Mouse (Mus musculus): ENCODE results near the gene Gpr37. TPM values are rescaled to one million over a fixed set of nuclear protein-coding genes. Genes with fewer than 3 reads are reported as not detected.

The Gpr37 gene
- total RNA-seq (2021) = 10 to 100 TPM; 10.8 to 10.9 TPM

DNA sequence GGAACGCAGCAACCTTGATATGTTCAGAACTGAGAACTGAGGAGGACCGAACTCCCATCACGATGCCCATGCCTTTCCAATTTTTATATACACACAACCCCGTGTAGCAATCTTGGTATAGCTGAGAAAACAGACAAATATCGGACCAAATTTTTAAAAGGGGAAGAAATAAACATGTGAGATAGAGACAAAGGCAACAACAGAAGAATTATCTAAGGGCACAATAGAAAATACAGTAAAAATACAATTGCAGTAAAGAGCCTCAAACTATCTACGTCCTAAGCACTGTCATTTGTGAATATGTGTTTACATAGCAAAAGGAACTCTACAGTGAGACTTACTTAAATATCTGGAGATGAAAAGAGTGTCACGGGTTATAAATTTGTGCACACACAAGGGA is at the start of gene Gpr37:
Gene Gpr37 (minus strand): TSS at position 101 of the 400 bp plus-strand sequence.
- intact Hi-C loops (cut with DNase I) = no loop called here

DNA sequence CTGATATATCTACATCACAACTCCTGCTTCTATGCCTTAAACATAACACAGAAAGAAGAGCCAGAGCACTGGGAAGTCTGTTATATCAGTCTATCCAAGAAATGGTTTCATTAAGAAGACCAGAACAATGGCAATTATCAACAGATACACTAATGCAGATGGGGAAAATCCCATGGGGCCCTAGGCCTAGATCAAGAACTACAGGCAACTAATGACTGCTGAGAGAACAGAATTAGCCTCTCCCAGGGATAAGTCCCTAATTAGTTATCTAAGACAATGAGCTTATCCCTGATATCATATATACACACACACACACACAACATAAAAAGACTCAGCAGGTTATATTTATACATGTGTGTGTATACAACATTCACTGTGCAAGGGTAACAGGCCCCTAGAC is 46.0 kb upstream of the Gpr37 start:
- intact Hi-C loops (cut with DNase I) = no loop called here

More for the DNA sequence above, at the start of gene Gpr37:
- DNase-seq (ENCODE audit: extremely low spot score in 1 of 2, low spot score in 2 of 2) = no peak

DNA sequence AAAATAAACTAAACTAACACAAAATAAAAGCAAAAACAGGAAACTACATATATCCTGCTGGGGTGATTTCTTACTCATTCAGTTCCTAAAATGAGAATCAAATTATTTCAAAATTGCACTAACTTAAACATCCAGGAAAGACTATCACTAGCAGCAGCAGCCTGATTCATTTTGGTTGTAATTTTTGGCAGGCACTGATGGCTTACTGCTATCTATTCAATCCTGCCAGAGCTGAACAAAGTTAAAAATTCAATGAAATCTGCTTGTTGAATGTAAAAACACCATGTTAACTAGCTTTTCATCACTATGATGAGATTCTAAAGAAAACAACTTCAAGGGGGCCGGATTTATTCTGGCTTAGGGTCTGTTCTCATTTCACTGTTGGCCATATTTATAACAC is 36.0 kb upstream of the Gpr37 start:
- intact Hi-C loops (cut with DNase I) = no loop called here
- DNase-seq (ENCODE audit: extremely low spot score in 1 of 2, low spot score in 2 of 2) = peak in 1 of 2 experiments; percentile 4

More for the DNA sequence above, 46.0 kb upstream of the Gpr37 start:
- no peak for DNase-seq (ENCODE audit: extremely low spot score in 1 of 2, low spot score in 2 of 2)

DNA sequence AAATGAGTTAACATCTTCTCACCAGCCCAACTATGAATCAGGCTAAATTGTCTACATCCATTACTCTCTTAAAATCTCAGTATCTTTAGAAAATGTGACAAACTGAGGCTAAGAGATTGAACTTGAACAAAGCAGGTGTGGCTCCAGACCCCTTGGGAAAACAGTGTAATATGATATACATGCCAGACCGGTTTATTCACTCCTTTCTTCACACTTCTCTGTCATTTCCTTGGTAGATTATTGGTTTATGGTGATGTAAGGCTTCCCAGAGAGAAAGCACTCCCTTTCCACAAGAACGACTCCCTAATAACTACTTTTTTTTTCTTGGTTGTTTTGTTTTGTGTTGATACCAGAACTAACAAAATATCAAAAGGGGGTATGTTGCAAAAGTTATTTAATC is 20.1 kb upstream of the Gpr37 start:
- no peak for DNase-seq (ENCODE audit: extremely low spot score in 1 of 2, low spot score in 2 of 2)
- intact Hi-C loops (cut with DNase I) = no loop called here

DNA sequence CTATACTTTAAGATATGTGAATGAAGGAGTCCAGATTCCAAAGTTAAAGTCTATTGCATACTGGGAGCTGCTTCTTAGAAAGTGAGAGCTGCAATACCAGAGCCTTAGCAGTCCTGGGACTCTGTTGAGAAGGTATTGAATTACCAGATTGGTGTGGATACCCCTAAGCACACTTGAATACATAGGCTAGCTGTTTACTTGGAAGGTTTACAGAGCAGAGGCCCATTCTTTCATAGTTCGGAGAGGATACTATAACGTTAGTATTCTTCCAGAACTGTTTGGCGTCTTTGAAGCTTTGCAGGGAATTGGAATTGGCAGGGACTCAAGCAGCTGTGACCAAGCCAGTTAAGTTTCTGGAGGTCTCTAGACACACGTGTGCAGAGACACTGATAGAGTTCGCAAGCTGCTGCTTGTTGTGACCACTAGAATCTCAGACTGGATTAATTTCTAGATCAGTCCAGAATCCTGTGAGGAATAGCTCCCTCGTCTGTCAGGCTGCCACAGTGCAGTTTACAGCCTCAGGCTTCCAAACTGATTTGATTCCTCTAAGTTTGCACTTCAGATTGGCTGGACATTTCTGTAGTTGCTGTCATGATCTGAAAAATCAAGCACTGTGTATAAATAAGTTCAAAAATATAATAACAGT is 18.8 kb upstream of the Gpr37 start:
- peak; percentile 44 for DNase-seq (ENCODE audit: extremely low spot score in 1 of 2, low spot score in 2 of 2)
- intact Hi-C loops (cut with DNase I) = loop anchor here (5.0 kb wide), 2 partner anchors 687 to 987 kb away; no protein-coding TSS in a partner anchor

DNA sequence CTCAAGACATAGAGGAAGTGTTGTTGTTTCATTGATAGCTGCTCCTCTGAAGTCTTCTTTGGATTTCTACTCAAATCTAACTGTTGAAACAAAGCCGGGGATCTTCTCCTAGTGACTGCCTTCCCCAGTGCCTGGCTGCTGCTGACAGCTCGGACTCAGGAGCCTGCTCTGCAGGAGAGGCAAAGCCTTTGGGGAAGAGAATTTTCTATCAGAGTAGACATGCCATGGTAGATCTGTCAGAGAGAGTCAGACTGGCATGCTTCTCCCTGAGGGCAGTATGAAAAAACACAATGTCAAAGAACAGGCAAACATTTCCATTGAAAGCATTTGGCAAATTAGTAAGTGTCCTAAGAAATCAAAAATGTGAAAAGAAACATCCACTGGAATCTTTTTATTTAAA is 9.4 kb upstream of the Gpr37 start:
- intact Hi-C loops (cut with DNase I) = no loop called here
- no peak for DNase-seq (ENCODE audit: extremely low spot score in 1 of 2, low spot score in 2 of 2)

DNA sequence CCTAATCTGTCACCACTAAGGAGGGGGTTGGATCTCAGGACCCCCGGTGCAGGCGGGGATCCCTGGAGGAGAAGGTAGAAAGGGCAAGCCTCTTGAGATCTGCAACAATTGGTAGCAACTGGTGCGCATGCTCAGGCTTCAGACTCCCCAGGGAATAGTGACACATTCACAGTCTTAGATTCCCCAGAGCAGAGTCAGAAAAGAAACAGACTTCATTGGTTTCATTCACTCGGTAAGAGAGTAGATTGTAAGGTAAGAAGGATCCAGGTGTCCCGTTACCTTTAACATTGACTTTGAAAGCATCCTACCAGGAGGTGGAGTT is 284 bp downstream of the Gpr37 start:
- intact Hi-C loops (cut with DNase I) = no loop called here
- peak; percentile 26 to 39 for DNase-seq (ENCODE audit: extremely low spot score in 1 of 2, low spot score in 2 of 2)

DNA sequence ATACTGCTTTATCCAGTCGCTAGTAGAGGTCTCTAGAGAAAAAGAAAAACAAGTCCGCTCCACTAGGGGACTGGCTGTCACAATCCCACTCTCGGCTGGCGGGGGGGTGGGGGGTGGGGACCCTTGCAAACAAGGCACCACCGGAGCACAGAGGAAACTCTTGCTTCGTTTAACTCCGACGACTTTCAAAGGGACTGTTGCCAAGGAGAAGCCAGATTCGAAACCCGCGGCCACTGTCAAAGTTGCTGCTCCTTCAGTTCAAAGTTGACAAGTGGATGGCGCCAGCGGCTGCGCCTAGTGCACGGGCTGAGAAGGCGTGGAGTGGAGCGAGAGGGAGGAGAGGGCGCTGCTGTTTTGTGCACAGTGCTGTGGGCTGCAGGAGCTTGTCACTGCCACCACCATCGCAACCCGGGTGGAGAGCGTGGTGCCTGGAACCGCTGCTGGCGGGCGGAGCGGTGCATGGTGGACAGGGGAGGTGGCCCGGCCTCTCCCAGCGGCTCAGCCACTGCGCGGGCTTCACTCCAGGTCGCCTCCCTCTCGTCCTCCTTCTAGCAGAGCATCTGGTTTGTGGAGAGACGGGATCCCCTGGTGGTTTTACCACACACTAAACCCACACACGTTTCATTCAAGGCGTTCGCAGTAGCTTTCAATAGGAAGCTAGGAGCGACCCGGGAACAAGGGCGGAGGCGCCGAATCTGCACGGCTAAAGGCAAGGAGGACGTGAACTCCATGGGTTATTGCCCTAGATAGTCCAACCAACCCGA is 827 bp downstream of the Gpr37 start:
- intact Hi-C loops (cut with DNase I) = no loop called here
- DNase-seq (ENCODE audit: extremely low spot score in 1 of 2, low spot score in 2 of 2) = peak; percentile 26 to 56

DNA sequence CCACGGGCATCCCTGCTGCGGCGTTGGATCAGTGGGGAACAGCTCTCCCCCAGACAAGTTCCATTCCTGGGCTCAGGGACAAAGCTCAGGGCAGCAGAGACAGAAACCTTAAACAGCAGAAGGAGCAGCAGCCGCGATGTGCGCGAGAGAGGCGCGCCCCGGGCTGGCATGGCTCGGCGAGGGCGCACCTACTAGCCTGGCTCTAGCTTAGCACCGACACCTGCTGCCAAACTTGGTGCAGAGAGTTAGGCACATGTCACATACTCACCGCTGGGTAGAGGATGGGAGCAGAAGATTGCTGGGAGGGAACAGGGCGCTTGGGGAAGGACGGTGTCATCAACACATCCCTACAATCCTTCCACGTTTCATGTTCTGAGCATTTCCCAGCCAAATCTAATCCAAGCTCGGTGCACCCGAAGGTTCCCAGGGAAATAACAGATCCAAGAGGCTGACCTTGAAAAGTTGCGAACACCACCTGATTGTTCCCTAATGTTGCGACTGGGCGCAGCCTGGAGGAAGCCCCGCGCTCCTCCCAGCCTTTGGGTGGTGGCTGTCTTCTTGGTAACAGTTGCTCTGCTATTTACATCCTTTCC is 1.5 kb downstream of the Gpr37 start:
- intact Hi-C loops (cut with DNase I) = no loop called here
- peak in 1 of 2 experiments; percentile 24 for DNase-seq (ENCODE audit: extremely low spot score in 1 of 2, low spot score in 2 of 2)

DNA sequence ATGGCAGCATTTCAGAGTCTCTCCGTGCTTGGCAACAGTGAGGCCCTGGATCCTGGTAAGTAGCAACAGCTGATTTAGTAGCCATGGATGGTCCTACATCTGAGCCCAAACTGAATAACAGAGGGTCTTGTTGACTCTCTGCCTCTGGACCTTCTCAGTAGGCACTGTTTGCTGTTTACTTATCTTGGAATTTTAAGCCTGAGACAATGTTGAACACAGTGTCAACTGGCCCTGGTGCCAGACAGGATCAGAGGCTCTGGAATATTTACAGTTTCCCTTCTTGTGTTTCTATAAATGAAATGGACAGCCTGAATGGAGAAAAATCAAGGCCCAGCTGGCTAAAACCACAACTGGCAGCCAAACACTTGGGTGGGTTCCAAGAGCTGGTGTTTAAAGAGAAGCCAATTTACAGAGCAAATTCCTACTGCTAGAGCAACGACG is 3.7 kb downstream of the Gpr37 start:
- peak; percentile 31 to 50 for DNase-seq (ENCODE audit: extremely low spot score in 1 of 2, low spot score in 2 of 2)
- intact Hi-C loops (cut with DNase I) = no loop called here

DNA sequence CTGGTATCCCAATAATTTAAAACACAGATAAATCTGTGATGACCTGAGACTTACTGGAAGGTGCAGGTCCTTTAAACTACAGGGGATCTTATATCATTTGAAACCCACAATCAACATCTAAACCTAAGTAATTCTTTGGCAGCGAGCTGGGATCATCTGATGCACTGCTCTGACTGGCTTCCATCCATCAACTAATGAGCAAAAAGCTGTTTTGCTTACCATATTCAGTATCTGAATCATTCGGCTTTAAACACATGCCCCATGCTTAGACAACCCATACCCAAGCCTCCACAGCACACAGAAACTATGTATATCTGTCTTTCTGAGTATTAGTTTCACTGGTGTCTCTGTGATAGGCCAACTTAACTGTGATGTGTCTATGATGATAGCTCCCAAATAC is 6.1 kb downstream of the Gpr37 start:
- DNase-seq (ENCODE audit: extremely low spot score in 1 of 2, low spot score in 2 of 2) = no peak
- intact Hi-C loops (cut with DNase I) = no loop called here

DNA sequence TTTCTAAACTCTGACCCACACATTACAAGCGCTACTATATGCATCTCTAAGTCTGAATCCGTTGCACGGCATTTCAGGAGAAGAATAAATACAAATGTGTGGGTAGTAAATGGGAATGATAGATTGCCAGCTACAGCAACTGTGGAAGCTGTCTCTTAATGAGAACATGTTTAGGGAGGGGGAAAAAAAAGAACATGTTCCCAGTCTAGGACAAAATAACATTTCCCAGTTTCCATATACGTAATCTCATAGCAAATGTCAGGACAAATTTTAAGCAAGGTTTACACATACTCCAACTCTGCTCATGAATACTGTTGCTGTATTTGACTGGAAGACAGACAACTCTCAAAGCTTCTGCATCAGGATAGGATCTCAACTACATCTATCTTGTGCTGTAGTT is 15.4 kb downstream of the Gpr37 start:
- intact Hi-C loops (cut with DNase I) = no loop called here
- no peak for DNase-seq (ENCODE audit: extremely low spot score in 1 of 2, low spot score in 2 of 2)

DNA sequence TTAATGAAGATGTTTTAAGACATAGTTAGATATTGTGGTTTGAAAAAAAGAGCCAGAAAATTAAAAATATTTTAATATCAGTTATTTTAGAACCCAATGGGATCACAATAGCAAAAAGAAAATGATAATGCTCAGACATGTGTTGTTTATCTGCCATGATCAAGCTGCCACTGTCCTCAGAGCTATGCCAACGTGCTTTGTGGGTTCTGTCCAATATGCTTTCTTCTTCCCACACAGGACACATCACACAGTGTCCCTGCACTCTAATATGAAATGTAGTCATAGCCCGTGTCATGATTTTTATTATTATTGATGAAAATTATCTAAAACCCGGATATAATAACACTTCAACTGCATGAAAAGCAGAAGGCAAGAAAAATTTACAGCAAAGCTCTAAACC is 16.7 kb downstream of the Gpr37 start:
- intact Hi-C loops (cut with DNase I) = no loop called here
- no peak for DNase-seq (ENCODE audit: extremely low spot score in 1 of 2, low spot score in 2 of 2)

DNA sequence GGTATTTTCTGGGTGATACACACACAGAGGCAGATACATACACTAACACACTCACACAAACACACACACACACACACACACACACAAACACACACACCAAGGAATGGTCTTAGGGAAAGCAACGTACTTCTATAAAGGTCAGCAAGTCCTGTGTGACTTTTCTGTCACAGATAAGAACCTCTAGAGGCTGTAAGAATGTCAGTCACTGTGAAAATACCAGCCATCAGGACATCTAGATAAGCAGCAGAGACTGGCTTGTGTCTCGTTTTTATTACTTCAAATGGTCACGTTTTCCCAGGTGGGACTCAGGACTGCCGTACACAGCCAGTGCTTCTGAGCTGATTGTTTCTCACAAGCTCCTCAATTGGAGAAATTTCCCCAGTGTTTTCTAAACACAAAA is 20.4 kb downstream of the Gpr37 start:
- no peak for DNase-seq (ENCODE audit: extremely low spot score in 1 of 2, low spot score in 2 of 2)
- intact Hi-C loops (cut with DNase I) = no loop called here

DNA sequence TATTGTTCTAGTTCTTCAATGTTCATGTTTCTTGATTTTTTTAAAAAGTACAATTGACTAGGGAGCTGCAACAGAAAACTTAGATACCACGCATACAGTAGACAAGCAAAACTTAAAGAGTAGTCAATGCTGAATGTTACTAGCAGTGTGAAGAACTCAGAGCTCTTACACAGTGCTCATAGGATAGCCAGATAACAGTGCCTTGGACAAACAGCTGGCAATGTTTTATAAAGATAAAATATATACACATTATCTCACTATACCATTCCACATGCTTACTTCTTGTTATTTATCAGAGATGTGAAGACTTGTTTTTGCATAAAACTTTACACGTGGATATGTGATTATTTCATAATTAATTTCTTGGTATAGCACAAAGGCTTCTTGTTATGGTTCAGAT is 26.6 kb downstream of the Gpr37 start:
- DNase-seq (ENCODE audit: extremely low spot score in 1 of 2, low spot score in 2 of 2) = no peak
- intact Hi-C loops (cut with DNase I) = no loop called here

DNA sequence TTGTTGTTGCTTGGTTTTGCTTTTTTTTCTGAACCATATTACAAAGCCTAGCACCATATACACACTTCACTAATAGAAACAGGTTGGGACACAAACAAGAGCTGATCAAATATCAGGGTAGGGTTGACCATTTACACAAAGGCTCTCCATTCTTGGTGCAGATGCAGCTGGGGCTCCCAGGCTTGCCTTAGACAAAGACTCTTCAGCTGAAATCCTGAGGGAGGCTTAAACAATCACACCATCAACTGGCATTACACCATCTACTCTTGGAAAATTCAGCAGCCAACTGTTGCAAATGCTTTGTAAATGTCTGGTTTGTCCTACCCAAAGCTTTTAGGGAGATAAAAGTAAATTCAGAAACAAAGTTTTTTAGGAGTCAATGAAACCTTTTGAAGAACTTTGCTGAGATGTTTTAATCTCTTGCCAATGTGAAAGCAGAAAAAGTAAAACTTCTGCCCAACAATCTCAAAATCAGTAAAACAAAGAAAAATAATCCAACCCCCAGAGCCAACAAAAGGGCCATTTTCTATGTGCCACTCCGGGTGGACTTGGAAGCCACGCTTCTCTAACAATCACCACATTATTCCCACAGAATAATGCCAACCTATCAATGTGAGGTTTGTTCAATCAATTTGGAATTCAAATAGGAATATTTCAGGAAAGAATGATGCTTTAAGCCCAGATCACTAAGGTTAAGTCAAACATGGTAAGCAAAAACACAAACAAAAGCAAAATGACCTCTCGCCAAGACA is 30.4 kb downstream of the Gpr37 start:
- intact Hi-C loops (cut with DNase I) = no loop called here
- DNase-seq (ENCODE audit: extremely low spot score in 1 of 2, low spot score in 2 of 2) = no peak
